Mouse (Mus musculus) kidney, adult 11 months (tissue): Measurements from ENCODE around the gene Ppcs.

Source experiments
- DNase-seq: peaks from one replicate; pipeline ENCODE4 v3.0.0; 2022

The Ppcs gene

DNA sequence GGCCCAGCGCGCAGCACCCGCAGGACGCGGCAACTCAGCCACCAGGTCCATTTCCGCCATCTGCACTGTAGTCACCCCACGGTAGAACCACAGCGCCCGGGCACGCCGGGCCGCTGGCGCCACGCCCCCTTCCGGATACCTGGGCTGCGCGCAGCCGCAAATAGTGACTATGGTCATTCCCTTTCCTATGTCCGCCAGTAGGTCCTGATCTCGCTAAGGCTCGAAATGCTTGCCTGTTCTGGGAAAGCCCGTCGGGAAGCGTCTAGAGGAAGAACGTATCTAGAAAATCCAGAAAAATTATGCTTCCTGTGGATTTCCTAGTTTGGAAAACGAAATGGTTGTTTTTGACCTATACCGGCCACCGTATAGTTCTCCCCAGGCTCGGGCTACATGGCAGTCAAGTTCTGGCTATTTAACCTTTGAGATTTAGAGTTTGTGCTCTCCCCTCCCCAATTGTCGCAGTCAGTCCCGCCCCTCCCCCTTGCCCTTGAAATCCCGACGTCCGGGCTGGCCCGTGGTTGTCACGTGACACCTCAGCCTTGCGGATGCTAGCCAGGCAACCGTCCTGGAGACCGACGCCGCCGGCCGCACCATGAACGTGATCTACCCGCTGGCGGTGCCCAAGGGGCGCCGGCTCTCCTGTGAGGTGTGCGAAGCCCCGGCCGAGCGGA, at the start of gene Ppcs, which contains the start of gene Zmynd12:
Ppcs (minus strand) TSS at position 127 of the 671 bp plus-strand sequence.
Zmynd12 (plus strand) TSS at position 521 of the 671 bp plus-strand sequence.
- peak; percentile 94 for DNase-seq

DNA sequence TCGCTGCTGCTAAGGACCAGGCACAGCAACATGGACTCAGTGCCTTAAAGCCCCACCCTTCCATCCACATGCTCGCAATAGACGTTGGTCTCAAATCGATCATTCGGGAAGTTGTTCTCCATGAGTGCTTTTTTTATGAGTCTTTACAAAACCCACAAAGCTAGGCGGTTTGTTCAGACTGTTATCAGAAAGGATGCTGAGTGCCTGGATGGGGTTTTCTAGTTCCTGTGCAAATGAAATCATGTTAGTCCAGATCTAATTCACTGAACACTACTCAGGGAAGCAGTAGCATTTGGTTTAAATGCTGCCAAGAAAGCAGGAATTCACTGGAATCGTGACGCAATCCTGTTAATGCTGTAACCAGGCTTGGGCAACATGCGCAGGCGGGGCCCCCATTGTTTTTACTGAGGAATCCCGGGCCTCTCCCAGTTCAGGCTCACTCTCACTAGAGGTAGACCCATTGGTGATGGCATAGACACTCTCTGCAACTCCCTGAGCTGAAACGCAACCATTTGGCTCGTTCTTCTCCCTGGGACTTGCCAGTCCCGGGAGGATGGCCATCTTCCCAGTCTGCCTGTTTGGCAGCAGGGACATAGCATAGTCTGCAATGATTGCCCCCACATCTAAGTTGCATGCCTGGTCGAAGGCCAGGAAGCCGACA, 45.6 kb upstream of the Ppcs start:
- DNase-seq = peak; percentile 14

DNA sequence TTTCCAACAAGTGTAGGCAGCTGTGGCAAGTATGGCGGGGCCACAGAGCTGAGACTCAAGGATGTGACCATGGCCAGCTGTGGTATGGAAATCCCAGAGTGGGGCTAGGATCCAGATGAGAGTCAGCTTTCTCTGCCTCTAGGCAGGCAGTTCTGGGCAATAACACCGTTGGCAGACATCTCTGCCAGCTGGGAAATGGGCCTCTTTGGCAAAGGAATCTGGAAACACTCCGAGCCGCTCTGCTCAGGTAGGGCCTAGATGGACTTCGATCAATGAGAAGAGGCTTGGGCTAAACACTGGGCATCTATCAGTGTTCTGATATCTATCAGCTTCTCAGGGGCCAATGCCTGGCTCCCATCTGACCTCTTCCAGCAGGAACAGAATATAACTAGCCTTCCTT, 43.6 kb upstream of the Ppcs start:
- no peak for DNase-seq

DNA sequence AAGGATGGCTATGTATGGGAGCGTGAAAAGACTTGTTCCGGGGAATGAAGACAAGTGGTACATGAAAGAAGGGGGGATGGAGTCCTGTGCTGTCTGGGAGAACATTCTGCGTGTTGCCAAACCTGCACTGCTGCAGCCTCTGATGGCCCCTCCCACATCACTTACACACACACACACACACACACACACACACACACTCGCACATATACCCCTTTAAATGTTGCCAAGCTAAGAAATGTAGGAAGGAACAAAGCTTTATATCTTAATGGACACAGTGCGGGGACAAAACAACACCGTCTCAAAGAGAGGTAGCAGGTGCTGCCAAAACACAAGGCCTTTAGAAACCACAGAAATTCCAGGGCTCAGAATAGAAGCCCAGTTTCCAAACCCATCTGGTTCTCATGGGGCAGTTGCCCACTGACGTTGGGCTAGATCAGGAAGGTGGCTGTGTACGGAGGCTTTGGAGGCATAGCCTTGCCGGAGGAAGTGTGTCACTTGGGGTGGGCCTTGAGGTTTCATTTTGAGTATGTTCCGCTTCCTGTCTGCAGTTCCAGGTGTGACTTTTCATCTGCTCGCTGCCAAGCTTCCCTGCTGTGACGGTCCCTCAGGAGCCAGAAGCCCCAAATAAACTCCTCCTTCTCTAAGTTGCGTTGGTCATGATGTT, 41.7 kb upstream of the Ppcs start:
- DNase-seq = no peak

DNA sequence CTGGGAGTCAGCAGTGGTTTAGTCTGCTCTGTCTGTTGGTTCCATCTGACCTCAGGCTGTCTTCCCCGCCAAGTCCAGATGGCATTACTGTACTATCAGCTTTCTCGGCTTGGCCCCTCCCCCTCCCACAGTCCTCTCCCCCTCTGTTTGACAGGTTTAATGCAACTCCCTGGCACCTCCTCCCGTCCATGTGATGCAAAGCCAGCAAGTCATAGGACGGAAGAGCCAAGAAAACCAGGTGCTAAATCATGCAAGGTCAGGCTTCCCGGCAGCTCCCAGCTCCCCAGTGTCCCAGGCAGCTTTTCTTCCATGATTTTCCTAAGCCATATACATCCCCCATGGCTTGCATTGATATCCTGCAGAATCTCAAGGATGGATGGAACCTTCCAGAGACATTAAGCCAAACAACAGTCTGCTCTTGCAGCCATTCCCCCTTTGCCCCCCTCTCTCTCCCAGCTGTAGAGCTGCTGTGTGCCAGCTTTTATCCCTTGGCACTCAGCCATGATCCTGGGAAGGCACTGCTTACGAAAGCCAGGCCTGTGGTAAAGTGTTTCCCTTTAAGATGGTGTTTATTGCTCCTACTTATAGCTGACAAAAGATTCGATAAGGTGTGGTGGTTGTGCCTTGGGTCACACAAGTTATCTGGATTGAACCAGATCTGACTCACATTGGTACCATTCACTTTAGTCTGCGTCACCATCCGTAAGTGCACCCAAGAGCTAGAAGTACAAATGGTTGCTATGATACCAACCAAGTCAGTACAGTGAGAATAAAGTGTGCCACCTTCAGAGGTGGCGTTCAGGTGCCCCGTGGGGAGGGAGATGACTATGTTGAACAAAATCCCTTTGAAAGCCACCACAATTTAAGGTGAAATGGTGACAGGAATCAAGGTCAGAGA, 40.9 kb upstream of the Ppcs start:
- peak; percentile 53 for DNase-seq

DNA sequence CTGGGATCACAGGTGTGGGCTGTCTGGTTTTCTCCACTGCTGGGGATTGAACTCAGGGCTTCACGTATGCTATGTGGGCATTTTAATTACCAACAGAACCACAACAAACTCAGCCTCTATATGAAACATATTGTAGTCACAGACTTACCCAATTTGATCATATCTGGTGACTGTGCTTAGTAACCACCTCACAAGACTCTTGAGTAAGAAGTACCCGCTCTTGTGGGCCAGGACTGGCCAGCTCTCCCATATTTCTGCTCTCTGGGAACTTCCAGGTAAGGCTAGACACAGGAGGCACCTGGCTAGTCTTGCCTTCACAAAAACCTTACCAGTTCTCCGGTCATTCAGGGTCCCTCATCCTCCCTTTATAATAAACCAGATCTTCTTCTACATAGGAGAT, 40.2 kb upstream of the Ppcs start:
- no peak for DNase-seq

DNA sequence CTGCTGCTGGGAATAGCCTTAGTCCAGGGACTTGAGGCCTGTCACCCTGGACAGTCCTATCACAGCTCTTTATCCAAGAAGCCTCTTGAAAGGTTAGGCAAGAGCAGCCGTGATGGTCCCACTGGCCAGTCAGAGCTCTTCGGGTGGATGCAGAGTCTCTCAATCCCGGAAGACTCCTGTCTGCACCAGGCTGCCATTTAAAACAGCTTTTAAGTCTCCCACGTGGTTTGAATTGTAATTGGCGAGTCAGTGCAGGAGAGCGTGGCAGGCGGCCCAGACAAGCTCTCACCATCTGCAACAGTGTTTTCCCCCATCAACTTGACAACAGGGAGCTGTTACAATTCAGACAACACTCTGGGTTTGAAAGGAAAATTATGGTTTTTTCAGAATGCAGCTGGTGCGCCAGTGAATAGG, 38.5 kb upstream of the Ppcs start:
- DNase-seq = peak; percentile 28

DNA sequence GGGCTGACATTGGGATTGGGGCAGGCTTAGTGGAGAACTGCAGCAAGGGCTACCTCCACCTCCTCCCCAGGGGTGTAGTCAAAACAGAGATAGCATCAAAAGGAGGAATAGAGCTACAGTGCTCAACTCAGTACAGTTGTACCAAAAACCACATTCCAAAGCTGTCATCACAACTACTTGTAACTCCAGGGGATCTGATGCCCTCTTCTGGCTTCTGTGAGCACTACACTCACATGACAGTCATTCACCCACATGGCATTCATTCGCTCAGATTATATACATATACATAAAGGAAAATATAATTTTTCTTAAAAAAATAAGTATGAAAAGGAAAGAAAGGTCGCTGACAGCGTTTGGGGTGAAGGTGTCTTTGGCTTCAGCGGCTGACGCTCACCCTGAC, 38.1 kb upstream of the Ppcs start:
- peak; percentile 24 for DNase-seq

DNA sequence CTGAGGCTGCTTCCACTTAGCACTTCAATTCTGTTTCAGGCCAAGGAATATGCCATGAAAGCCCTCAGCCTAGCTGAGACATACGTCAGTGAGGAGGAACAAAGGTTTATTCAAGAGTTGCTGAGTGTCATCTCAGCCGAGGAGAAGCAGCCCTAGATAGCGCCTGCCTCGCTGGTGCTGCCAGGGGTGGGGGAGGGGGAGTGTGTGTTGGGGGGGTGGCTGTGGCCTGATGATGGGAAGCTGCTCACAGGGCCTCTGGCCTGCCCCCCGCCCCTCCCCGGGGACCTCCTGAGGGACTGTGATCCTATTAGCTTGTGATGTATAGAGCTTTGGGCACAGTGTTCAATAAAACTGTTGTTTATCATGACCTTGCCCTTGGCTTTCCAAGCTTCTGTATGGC, 31.3 kb upstream of the Ppcs start:
- DNase-seq = no peak

DNA sequence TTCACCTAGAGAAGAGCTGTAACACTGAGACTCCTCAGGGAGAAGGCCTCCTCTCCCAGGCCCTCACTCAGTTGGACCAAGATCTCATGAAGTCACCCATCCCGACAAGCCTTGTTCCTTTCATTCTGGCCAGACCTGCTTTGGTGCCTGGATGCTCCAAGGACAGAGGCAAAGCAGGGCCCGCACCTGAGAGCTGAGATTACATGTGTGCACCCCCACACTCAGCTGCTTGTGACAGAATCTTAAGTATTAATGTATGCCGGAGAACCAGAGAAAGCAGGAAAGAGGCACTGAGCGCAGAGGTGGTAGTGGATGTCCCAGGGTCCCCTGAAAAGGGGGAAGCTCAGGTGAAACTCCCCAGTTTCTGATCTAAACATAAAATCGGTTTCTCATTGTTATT, 30.9 kb upstream of the Ppcs start:
- DNase-seq = no peak

DNA sequence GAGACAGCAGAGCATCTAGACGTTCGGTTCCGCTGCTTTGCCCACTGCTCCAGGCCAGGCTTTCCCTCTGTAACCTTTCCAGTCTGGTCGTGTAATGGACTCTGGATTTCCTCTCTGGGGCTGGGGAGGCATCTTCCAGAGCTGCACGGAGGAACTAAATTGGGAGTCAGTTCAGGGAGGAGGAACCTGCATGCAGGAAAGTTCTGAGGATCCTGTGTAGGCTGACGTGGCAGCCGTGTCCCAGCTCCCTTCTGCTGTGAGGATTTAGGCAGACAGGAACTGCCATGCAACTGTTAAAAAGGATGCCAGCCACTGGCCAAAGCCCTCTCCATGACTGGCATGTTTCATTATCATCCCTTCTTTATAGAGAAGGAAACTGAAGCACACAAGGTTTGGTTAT, 28.2 kb upstream of the Ppcs start:
- DNase-seq = no peak

DNA sequence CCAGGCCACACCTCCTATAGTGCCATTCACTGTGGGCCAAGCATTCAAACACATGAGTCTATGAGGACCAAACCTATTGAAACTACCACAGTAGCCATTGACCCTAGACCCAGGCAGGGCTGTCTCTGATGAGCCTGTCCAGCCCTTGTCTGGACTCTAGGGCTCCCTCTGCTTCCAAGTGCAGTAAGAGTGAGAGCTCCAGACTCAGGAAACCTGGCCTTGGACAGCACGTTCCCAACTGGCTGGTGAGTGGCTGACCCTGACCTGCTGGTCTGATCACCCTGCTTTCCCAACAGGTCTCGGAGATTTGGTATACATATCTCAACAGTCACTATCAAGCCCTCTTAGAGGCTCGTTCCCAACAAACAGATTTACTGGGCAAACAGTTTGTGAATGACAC, 25.6 kb upstream of the Ppcs start:
- no peak for DNase-seq

DNA sequence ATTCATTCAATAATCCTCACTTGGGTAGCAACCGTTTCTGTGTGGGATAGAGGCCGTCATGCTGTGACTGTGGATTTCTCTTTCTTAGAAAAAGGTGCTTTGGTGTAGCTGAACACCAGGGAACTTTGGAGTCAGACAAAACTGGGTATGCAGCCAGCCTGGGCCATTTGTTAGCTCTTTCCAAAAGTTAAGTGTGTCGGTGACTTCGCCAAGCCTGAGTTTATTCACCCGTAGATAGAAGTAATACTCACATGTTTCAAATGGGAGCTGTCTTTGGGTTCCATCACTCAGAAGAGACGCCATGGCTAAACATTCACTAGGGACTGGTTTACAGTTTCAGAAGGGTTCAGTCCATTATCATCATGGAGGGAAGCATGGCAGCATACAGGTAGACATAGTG, 25.0 kb upstream of the Ppcs start:
- DNase-seq = peak; percentile 43

DNA sequence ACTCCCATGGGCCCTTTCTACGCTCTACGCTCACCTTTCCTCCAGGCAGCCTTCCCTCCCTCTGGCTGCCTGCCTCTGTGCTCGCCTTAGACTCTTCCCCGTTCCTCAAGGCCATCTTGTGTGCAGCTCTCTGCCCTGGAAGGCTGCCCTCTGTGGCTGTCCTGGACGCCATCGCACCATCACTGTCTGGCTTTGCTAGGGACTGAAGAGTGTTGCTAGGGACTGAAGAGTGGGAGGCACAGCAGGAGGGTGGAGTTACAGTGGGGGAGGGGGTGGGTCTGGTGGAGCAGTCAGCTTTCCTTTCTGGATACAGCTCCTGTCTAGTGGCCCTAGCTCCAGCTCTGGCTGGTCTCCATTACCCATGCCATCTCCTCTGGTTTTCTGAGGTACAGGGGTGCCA, 20.3 kb upstream of the Ppcs start:
- DNase-seq = no peak

DNA sequence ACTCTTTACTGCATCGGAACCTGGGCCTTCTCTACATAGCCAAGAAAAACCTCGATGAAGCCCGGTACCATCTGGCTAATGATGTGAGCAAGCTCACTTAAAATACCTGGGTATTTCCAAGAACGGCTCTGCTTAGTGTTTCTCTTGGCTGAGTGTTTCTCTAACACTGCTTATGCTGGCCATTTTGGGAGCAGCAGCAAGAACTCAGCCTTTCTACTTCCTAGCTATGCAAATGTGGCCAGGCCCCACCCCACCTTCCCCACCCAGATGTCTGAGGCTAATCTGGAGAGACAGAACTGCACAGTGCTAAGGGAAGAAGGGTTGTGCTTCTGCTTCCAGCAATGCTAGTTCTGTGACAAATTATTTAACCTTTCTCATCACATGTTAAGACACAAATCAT, 19.6 kb upstream of the Ppcs start:
- DNase-seq = no peak

DNA sequence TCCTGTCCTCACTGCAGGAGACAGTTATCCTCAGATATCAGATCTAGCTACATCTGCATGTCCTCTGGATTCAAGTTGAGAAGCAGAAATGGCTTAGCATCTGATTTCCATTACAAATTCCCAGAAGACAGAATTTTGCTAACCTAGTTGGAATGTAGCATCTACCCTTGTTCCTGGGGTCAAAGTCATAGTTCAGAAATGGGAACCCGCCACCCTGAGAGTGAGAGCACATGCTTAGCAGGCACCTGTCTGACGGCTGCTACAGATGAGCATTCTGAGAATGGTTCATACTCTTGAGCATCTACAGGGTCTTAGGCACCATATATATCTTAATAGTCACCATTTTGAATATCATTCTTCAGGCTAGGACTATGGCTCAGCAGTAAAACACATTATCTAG, 15.7 kb upstream of the Ppcs start:
- peak; percentile 51 for DNase-seq

DNA sequence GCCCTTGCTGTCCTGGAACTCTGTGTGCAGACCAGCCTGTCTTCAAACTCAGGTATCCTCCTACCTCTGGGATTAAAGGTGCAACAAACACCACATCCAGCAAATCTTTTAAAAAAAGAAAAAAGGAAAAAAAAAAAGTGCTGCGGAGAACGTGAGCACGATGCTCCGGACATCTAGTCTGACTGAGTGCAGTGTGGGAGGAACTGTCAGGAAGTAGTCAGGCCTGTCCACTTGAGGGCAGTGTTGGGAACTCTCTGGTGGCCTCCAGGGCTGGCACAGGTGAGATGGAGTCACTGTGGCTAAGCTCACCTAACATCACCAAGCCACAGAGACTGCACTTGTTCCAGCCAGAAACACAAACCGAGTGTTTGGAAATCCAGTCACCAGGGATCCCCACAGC, 8.5 kb upstream of the Ppcs start:
- DNase-seq = peak; percentile 58

DNA sequence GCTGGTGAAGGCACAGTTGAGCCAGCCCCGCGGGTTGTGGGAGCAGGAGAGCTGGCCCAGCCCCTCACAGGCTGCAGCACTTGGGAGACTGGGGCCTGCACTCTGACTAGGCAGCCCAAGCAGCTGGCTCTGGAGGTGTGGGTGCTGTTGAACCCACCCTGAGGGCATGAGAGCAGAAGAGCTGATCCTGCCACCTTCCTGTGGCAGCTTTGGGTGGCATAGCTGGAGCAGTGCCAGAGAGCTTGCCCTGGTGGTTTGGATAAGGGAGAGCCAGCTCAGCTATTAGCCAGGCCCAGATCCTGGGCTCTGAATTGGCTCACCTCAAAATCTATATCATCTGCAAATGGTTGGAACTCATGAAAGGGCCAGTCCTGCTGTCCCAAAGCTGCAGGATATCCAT, 5.5 kb upstream of the Ppcs start:
- DNase-seq = peak; percentile 42

DNA sequence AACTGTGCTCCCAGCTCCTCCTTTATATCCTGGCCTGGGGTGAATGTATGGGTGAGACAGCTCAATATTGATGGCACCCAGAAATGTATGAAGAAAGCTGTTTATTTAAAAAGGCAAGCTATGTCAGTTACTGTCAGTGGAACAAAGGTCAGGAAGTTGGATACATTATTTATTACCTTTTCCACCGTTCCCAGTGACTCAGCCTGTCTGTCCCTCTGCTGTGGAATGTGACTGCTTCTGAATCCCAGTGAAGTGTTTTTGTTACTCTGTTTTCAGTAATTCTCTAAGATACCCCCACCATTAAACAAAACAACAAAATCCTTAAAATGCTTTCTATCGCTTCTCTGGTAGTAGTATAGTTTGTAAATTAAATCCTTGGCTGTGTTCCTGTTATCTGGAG, 3.4 kb upstream of the Ppcs start:
- no peak for DNase-seq

DNA sequence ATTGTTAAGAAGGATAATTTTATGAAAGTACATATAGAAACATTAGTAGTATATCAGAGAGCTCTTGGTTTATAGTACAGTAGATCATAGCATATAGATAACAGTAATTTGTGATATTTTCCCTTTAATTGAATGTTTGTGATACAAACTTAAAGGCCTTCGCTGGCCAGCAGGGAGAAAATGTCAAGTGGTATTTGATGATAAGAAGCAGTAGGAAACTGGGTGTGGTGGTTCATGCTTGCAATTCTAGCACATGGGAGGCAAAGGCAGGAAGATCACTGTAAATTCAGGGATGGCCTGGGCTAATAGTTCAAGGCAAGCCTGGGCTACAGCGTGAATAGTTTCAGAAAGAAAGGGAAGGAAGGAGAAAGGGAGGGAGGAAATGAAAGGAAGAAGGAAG, 2.9 kb upstream of the Ppcs start:
- DNase-seq = no peak

DNA sequence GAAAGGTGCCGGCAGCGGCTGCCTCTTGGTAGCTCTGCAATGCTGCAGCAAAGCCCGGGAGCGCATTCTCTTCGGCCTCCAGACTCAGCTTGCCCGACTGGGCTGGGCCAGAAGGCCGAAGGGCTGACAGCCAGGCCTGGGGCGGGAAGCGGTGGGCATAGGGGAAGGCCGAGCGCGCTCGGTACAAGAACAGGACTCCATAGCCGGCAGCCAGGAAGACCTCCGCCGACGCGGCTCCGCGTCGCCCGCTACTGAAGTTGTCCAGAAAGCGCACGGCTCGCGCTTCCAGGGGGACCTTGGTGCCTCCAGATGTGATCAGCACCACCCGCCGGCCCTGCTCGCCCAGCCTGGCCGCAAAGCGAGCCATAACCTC, 313 bp downstream of the Ppcs start:
- DNase-seq = no peak

DNA sequence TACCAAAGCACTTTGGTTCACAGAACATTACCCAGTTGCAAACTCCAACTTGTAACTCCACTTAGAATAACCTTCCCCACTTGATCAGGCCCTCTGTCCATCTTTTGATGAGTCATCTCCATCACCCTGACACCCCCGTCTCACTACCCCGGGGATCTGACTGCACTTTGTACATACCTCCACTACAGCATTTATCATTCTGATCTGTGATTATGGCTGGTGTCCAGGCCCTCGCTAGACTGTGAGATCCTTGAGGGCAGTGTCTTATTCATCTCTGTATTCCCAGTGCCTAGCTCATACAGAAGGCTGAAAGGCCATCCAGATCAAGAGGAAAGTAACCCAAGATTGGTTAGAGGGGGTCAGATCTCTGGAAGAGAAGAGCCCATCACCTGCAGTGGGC, 1.0 kb downstream of the Ppcs start:
- DNase-seq = peak; percentile 27

DNA sequence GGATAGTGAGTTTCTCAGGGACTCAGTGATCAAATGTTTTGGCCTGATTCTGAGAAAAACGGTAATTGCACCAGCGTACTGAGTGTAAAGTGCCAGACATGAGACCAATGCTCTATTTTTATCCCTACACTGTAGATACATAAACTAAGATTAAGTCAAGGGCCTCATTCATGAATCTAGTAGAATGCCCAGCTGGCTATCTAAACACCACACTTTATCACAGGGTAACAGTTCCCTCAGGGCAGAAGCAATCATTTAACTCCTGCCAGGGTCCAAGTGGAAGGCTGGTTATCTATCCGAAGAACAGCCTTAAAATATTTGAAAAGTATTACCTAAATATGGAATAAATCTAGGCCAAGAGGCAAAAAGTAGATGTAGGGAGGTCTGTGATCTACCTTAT, 4.3 kb downstream of the Ppcs start:
- no peak for DNase-seq
